Mouse (Mus musculus): Measurements from ENCODE around the gene Ncoa1.

Gene Ncoa1

DNA sequence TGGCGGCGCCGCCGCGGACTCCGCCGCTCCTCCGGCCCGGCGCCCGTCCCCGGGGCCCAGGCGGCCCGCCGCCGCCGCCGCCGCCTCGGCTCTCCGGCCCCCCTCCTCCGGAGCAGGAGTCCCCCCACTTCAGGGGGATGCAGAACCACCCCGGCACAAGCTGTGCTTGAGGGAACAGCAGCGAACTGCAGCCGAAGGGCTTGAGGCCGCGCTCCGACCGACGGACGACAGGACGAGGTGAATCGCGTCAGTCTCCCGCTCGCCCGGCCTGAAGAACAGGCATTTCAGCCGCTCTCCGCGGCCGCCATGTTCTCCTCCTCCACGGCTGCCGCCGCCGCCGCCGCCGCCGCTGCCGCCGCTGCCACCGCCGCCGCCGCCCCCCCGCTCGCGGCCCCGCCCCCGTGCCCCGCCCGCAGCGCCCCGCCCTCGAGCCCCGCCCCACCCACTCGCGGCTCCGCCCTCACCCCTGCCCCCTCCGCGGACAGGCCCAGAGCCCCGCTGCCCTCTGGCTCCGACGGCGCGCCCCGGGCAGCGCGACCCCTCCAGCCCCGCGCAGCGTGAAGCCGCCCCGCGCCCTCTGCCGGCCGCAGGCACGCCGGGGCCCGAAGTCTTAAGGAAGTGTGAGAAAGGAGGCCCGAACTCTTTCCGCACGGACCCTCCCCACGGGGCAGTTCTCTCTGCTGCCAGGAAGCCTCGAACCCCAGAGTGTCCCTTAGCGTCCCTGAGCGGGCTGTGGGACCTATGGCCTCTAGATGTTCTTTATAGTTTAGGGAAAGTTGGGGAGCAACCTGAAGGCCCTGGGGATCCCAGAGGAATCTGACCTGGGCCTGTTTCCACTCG is at the start of gene Ncoa1:
Gene Ncoa1, minus strand, starts transcription at position 351 of the 840 bp plus-strand sequence.
- peak; percentile 51 for DNase-seq (ENCODE audit: low read depth, low spot score)

DNA sequence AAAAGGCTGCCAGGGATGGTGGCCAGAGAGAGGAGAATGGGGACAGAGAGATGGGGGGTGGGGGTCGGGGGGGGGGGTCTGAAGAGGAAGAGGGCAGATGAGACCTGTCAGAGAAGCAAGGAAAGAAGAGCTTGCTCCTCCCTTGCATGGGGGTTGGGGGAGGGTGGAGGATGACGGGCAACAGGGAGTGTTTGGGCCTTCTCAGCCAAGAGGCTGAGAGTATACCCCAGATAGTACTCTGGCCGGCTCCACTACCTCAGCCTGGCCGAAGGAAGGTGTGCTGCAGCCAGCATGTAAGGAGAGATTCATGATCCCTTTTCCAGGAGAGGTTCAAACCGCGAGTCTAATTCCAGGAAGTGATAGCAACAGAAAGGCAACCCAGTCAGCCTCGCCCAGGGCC is 47.6 kb upstream of the Ncoa1 start:
- no peak for DNase-seq (ENCODE audit: low read depth, low spot score)

- no peak for DNase-seq (ENCODE audit: low read depth, low spot score)
Observed at GRCm38 (mm10) chr12:4523688-4524298, 46.8 kb upstream of the Ncoa1 start.

GRCm38 (mm10) chr12:4523208-4523607 is 46.2 kb upstream of the Ncoa1 start:
- DNase-seq (ENCODE audit: low read depth, low spot score): peak; percentile 62

GRCm38 (mm10) chr12:4518957-4519356 is 42.0 kb upstream of the Ncoa1 start:
- no peak for DNase-seq (ENCODE audit: low read depth, low spot score)

GRCm38 (mm10) chr12:4509591-4510061 is 32.6 kb upstream of the Ncoa1 start:
- DNase-seq (ENCODE audit: low read depth, low spot score): peak; percentile 13

DNA sequence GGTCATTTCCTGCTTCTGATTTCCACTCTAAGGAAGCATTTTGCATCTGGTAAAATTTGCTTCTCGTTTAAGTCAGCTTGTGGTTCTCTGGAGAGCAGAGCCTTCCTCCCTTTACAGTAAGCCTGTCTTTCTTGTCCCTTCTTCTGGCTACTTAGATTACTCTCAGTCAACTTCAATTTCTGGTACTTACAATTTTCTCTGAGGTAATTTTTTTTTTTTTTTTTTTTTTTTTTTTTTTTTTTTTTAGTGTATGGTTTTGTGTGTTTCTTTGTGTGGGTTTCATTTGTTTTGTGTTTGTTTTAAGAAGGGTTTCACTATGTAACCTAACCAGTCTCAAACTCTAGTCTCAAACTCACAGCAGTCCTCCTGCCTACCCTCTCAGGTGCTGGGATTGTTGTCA is 31.2 kb upstream of the Ncoa1 start:
- DNase-seq (ENCODE audit: low read depth, low spot score): no peak

- DNase-seq (ENCODE audit: low read depth, low spot score): no peak
Observed at GRCm38 (mm10) chr12:4507461-4507860, 30.5 kb upstream of the Ncoa1 start.

DNA sequence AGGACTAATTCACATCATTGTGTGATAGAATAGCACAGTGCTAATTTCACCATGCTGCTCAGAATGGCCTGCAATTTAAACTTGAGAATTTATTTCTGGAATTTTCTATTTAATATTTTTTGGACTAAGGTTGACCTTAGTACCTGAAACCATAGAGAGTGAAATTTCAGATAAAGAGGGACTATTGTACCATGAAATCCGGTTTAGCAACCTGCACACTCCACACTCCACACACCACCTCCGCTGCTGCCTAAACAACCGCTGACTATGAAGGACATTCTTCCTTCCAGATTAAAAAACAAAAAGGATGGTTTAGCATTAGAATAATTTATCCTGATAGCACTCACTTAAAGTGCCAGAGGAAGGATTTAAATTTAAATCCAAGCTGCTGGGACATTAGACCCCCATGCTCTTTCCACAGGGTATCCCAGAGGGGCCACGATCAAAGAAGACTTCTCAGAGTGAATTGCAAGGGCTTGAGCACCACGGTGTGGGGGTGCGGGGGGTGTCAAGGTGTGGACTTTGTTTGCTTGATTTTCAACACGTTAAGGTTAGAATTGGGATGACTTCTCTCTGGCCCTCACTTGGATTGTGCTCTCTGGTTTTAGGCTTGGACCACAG is 29.9 kb upstream of the Ncoa1 start:
- DNase-seq (ENCODE audit: low read depth, low spot score): no peak

DNA sequence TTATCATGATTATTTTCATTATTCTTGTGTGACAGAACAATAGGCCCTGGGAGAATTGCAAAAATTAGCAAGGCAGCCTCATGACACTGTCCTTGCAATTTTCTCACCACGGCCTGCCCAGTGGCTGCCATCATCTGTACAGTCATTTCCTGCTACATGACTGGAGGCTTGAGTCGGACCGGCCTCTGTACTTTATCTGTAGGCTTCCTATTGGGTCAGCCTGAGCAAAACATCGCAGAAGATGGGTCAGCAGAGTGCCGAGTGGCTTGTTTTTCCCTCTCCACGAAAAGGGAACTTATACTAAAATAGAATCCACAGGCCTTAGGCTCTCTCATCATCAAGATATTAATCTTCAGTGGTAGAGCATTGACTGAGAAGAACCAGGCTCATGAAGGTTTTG is 28.3 kb upstream of the Ncoa1 start:
- DNase-seq (ENCODE audit: low read depth, low spot score): no peak

- no peak for DNase-seq (ENCODE audit: low read depth, low spot score)
Observed at GRCm38 (mm10) chr12:4503673-4504326, 26.8 kb upstream of the Ncoa1 start.

DNA sequence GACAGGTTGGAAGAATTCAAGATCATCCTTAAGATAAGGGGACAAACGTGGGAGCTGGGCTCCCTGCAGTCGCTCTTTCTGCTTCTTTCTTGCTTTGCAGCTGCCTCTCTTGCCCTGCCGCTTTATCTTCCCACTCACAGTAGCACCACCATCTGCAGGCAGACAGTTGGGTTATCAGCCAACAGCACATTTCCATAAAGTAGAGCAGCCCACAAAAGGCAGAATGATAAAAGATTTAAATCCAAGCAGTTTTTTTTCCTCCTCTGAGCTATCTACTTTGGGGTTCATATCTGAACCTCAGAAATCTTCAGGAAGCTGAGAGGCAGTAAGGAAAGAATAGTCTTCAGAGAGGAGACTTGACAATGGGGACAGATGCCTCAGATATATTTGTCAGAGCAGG is 24.9 kb upstream of the Ncoa1 start:
- no peak for DNase-seq (ENCODE audit: low read depth, low spot score)

- DNase-seq (ENCODE audit: low read depth, low spot score): no peak
Observed at GRCm38 (mm10) chr12:4500516-4500915, 23.5 kb upstream of the Ncoa1 start.

- DNase-seq (ENCODE audit: low read depth, low spot score): no peak
Observed at GRCm38 (mm10) chr12:4499651-4500175, 22.7 kb upstream of the Ncoa1 start.

GRCm38 (mm10) chr12:4488411-4488810 is 11.4 kb upstream of the Ncoa1 start:
- DNase-seq (ENCODE audit: low read depth, low spot score): no peak

GRCm38 (mm10) chr12:4483386-4483785 is 6.4 kb upstream of the Ncoa1 start:
- no peak for DNase-seq (ENCODE audit: low read depth, low spot score)

DNA sequence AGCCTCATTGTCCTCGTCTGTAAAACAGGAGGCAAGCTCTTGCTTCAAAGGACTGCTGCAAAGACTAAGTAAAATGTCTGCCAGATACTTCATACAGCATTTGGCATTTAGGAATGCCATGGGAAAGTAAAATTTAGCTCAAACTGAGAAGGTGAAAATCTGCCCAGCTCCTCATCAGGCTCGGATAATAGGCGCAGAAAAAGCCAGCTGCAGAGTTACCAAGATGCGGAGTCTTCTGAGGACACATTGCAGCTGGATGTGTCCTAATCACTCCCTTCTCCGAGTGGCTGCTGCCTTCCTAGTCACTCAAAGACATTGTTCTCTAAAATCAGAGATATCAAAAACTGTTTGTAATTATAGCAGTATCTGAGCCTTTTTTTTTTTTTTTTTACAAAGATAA is 4.7 kb upstream of the Ncoa1 start:
- no peak for DNase-seq (ENCODE audit: low read depth, low spot score)

DNA sequence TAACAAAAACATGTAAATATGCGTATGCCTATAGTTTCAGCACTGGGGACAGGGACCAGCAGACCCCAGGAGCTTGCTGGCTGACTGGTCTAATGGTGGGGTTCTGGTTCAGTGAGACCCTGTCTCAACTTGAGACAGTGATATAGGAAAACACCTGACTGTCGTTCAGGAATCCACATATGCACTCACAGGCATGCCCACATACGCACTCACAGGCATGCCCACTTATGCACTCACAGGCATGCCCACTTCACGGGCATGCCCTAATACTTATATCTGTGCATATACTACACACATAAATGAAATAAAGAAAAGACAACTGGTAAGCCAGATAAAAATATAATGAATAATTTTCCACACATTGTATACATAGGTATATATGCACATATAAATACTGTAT is 3.3 kb upstream of the Ncoa1 start:
- no peak for DNase-seq (ENCODE audit: low read depth, low spot score)

GRCm38 (mm10) chr12:4479171-4479881 is 2.3 kb upstream of the Ncoa1 start:
- no peak for DNase-seq (ENCODE audit: low read depth, low spot score)

- DNase-seq (ENCODE audit: low read depth, low spot score): no peak
Observed at GRCm38 (mm10) chr12:4477941-4478795, 1.2 kb upstream of the Ncoa1 start.

Data from forelimb bud, embryonic 11.5 days (tissue).